Mouse (Mus musculus) embryonic facial prominence, embryonic 12.5 days (tissue): ENCODE data around the gene Hfe2. TPM values are rescaled to one million over a fixed set of nuclear protein-coding genes. Genes with fewer than 3 reads are reported as not detected.
A peak's percentile ranks its signal among the peaks of the same experiment; 100 is the strongest.

Source experiments
- ATAC-seq: fragments of 200-750 bp; cut with Nextera tagmentation; 2 replicates; pipeline ENCODE4 v1.8.0; 2017; ENCODE audit not compliant: insufficient number of reproducible peaks, insufficient read depth, low FRiP score, low TSS enrichment
- H3K27ac ChIP-seq: fragments of 300-500 bp; sonication (generic); 2 replicates; pipeline ENCODE4 v1.5.1; 2016; ENCODE audit warnings: mild to moderate bottlenecking
- H3K27me3 ChIP-seq: fragments of 300-500 bp; sonication (generic); 2 replicates; pipeline ENCODE4 v1.6.1; 2016; ENCODE audit warnings: mild to moderate bottlenecking, moderate library complexity
- H3K36me3 ChIP-seq: fragments of 300-500 bp; sonication (generic); 2 replicates; pipeline ENCODE4 v1.6.1; 2016; ENCODE audit warnings: mild to moderate bottlenecking
- H3K4me1 ChIP-seq: fragments of 300-500 bp; sonication (generic); 2 replicates; pipeline ENCODE4 v1.6.1; 2016
- H3K4me2 ChIP-seq: fragments of 300-500 bp; sonication (generic); replicated peaks from 2 replicates; pipeline ENCODE4 v1.6.1; 2016; ENCODE audit warnings: mild to moderate bottlenecking, moderate library complexity
- H3K4me3 ChIP-seq: fragments of 300-500 bp; sonication (generic); 2 replicates; pipeline ENCODE4 v1.5.1; 2016; ENCODE audit warnings: mild to moderate bottlenecking
- H3K9ac ChIP-seq: fragments of 300-500 bp; sonication (generic); 2 replicates; pipeline ENCODE4 v1.6.1; 2016; ENCODE audit warnings: mild to moderate bottlenecking, moderate library complexity
- H3K9me3 ChIP-seq: fragments of 300-500 bp; sonication (generic); 2 replicates; pipeline ENCODE4 v1.6.1; 2016; ENCODE audit warnings: mild to moderate bottlenecking, moderate library complexity
- WGBS: fragments of 180-500 bp; shearing (Covaris S2); methylation state at CpG from one replicate; pipeline ENCODE4 v1.1.7; 2016; 5-methylcytosine and 5-hydroxymethylcytosine counted together
- polyA plus RNA-seq: library from polyadenylated mRNA; unstranded; fragments of >200 nt; fragmentation: Nextera tagmentation; extraction: Ambion mirVana; gene quantifications from 2 replicates; pipeline ENCODE4 v1.2.1, GENCODE M21; 2016

Gene Hfe2
- polyA plus RNA-seq, 1 experiment from 2014 or later = 4.0 TPM

DNA sequence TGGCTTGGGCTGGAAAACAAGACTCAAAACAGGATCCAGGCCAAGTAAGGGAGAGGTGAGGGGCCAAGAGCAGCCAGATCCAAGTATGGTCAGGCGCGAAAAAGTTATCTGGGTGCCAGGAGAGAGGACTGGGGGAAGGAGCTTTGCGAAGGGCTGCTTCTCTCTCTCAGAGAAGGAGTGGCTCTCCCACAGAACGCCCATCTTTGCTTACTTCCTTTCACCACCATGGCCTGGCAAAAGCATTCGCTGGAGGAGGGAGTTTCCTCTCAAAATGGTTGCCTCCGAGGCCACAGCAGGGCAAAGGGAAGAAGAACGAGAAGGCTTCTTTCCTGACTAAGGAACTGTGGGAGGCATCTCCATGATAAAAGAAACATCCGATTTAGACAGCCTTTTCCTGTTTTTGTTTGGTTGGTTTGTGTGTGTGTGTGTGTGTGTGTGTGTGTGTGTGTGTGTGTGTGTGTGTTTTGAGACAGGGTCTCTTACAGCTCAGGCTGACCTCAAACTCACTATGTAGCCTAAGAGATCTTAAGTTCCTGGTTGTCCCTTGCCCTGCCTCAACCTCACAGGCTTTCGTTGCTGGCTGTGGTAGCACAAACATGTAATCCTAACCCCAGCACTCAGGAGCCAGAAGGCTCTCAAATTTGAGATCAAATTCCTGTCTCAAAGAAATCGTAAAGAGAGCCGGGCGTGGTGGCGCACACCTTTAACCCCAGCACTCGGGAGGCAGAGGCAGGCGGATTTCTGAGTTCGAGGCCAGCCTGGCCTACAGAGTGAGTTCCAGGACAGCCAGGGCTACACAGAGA is 47.1 kb downstream of the Hfe2 start:
- WGBS = 75% methylated on average over 16 of the region's 16 CpGs
- H3K36me3 ChIP-seq = no peaks in the 10 kb centered on the region
- no peak overlapping the region for H3K9ac ChIP-seq
- peak overlapping the region; percentile 50; the same call in 1 of the 2 replicates for H3K27ac ChIP-seq
- no peaks in the 10 kb centered on the region for H3K27me3 ChIP-seq
- no peak overlapping the region for H3K4me2 ChIP-seq
- ATAC-seq = no peak
- H3K4me3 ChIP-seq = no peak overlapping the region
- no peaks in the 10 kb centered on the region for H3K9me3 ChIP-seq
- H3K4me1 ChIP-seq = peaks cover 11% of the 10 kb centered on the region

GRCm38 (mm10) chr3:96573611-96574511 is 48.9 kb downstream of the Hfe2 start:
- Histone ChIP-seq H3K4me3 (no peak overlapping the region), H3K4me2 (no peak overlapping the region), H3K36me3 (no peaks in the 10 kb centered on the region), H3K4me1 (peaks cover 15% of the 10 kb centered on the region), H3K9me3 (no peaks in the 10 kb centered on the region), H3K9ac (no peak overlapping the region), H3K27ac (no peak overlapping the region), H3K27me3 (no peaks in the 10 kb centered on the region)
- no peak for ATAC-seq
- 63% methylated on average over 18 of the region's 19 CpGs for WGBS

GRCm38 (mm10) chr3:96575272-96575984 is 50.5 kb downstream of the Hfe2 start:
- H3K4me2 ChIP-seq = no peak overlapping the region
- H3K9ac ChIP-seq = no peak overlapping the region
- H3K9me3 ChIP-seq = no peaks in the 10 kb centered on the region
- no peak overlapping the region for H3K27ac ChIP-seq
- no peak overlapping the region for H3K4me3 ChIP-seq
- H3K36me3 ChIP-seq = no peaks in the 10 kb centered on the region
- WGBS = 82% methylated on average over 8 of the region's 8 CpGs
- no peaks in the 10 kb centered on the region for H3K27me3 ChIP-seq
- peaks cover 17% of the 10 kb centered on the region for H3K4me1 ChIP-seq
- no peak for ATAC-seq

- H3K9me3 ChIP-seq = no peaks in the 10 kb centered on the region
- H3K4me3 ChIP-seq = peak overlapping the region; percentile 9; the same call in 1 of the 2 replicates
- no peaks in the 10 kb centered on the region for H3K27me3 ChIP-seq
- H3K27ac ChIP-seq = peak overlapping the region; percentile 80
- WGBS = 52% methylated on average over 14 of the region's 14 CpGs
- peaks cover 19% of the 10 kb centered on the region for H3K4me1 ChIP-seq
- no peak overlapping the region for H3K9ac ChIP-seq
- H3K36me3 ChIP-seq = no peaks in the 10 kb centered on the region
- ATAC-seq = no peak
- peak overlapping the region; percentile 38 for H3K4me2 ChIP-seq
Measured at GRCm38 (mm10) chr3:96576005-96576658, 51.2 kb downstream of the Hfe2 start.

DNA sequence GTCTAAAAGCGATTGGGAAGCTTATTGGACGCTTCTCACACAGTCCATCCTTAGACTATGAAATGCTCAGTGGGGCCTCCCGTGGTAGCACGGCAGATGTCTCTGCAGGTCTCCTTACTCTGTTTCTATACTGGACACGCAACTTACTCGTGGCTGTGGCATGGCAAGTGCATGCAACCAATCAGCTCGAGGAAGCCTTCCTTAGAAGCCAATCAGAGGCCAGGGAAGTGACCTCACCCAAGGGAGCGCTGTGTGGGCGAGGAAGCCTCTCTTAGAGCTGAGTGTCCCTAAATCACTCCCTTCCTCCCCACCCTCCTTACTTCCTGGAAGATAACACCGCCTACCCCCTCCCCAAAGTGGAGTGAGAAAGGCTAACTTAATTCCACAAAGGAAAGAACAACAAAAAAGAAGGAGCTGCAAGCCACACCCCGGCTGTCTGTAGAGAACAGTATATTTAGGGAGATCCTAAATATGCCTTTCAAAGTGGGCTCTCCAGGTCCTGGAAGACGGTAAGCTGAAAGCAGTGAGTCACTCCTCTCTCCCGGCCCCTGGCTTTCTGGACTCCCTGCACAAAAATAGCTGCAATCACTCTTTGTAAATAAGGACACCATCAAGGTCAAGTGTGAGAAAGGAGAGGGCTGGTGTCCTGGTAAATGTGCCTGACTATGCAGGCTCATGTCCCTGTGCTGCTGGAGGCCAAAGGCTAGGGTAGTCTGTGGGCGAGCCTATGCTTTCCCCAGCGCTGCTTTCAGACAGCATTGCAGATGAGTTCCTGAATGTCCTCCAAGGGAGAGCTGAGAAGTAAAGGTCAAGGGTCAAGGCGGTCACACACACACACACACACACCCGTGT is 51.9 kb downstream of the Hfe2 start, which contains the start of gene Gm16253:
Gene Gm16253, plus strand, starts transcription at position 295 of the 852 bp plus-strand sequence.
- Histone ChIP-seq H3K4me1 (peaks cover 19% of the 10 kb centered on the region), H3K27me3 (no peaks in the 10 kb centered on the region), H3K27ac (peak within 1 kb of the TSS; percentile 80), H3K4me3 (peak within 1 kb of the TSS; percentile 9), H3K4me2 (peak within 1 kb of the TSS; percentile 38), H3K36me3 (no peaks in the 10 kb centered on the region), H3K9me3 (no peaks in the 10 kb centered on the region), H3K9ac (no peak within 1 kb of the TSS)
- WGBS = 28% methylated on average over 17 of the region's 17 CpGs
- peak; percentile 77 for ATAC-seq

- Histone ChIP-seq H3K4me2 (no peak overlapping the region), H3K27me3 (no peaks in the 10 kb centered on the region), H3K27ac (peak overlapping the region; percentile 80), H3K9ac (no peak overlapping the region), H3K36me3 (no peaks in the 10 kb centered on the region), H3K4me1 (peaks cover 19% of the 10 kb centered on the region), H3K4me3 (no peak overlapping the region), H3K9me3 (no peaks in the 10 kb centered on the region)
- ATAC-seq = no peak
- 84% methylated on average over 4 of the region's 4 CpGs for whole genome bisulfite sequencing
Measured at GRCm38 (mm10) chr3:96577566-96577965, 52.6 kb downstream of the Hfe2 start.

Other genes with a start within 250 kb of the Hfe2 start
- gene Fcgr1, start 231.2 kb upstream of the Hfe2 start, polyA plus RNA-seq = 0.84 and 1.6 TPM in 2 replicates
- 0.26 TPM in 1 of 2 replicates, not detected in the other for gene BC107364, start 72.9 kb upstream of the Hfe2 start, polyA plus RNA-seq
- 75.8 and 80.8 TPM in 2 replicates for gene Txnip, start 32.8 kb downstream of the Hfe2 start, polyA plus RNA-seq
- gene Gm16253, start 51.8 kb downstream of the Hfe2 start, polyA plus RNA-seq = 2.1 and 2.4 TPM in 2 replicates
- 49.8 and 52.1 TPM in 2 replicates for gene Polr3gl, start 69.0 kb downstream of the Hfe2 start, polyA plus RNA-seq
- gene Ankrd34a, start 71.5 kb downstream of the Hfe2 start, polyA plus RNA-seq = 2.1 and 2.3 TPM in 2 replicates
- 6.8 and 8.1 TPM in 2 replicates for gene Lix1l, start 76.0 kb downstream of the Hfe2 start, polyA plus RNA-seq
- gene Rbm8a, start 104.8 kb downstream of the Hfe2 start, polyA plus RNA-seq = 167 and 172 TPM in 2 replicates
- 54.6 and 55.0 TPM in 2 replicates for gene Pex11b, start 110.2 kb downstream of the Hfe2 start, polyA plus RNA-seq
- gene Gm42957, start 110.3 kb downstream of the Hfe2 start, polyA plus RNA-seq = 0.10 and 0.13 TPM in 2 replicates
- 0.81 and 0.95 TPM in 2 replicates for gene Itga10, start 120.4 kb downstream of the Hfe2 start, polyA plus RNA-seq
- gene Ankrd35, start 145.0 kb downstream of the Hfe2 start, polyA plus RNA-seq = 0.92 and 1.1 TPM in 2 replicates
- gene Pias3, start 171.2 kb downstream of the Hfe2 start, polyA plus RNA-seq = 77.4 and 77.5 TPM in 2 replicates
- gene Nudt17, start 183.4 kb downstream of the Hfe2 start, polyA plus RNA-seq = 13.7 and 14.7 TPM in 2 replicates
- gene Polr3c, start 202.5 kb downstream of the Hfe2 start, polyA plus RNA-seq = 35.5 and 36.6 TPM in 2 replicates
- 64.5 and 70.3 TPM in 2 replicates for gene Rnf115, start 202.5 kb downstream of the Hfe2 start, polyA plus RNA-seq